Mouse (Mus musculus) heart, embryonic 12.5 days (tissue): Measurements from ENCODE around the gene Olfr157. TPM values are rescaled to one million over a fixed set of nuclear protein-coding genes. Genes with fewer than 3 reads are reported as not detected.
A peak's percentile ranks its signal among the peaks of the same experiment; 100 is the strongest.

Experiments used
- ATAC-seq: fragments of 200-750 bp; cut with Nextera tagmentation; 2 replicates; pipeline ENCODE4 v1.8.0; 2017; ENCODE audit warnings: moderate TSS enrichment, moderate library complexity; ENCODE audit not compliant: insufficient number of reproducible peaks, low FRiP score
- H3K27ac ChIP-seq: fragments of 300-500 bp; sonication (generic); 2 replicates; pipeline ENCODE4 v1.5.1; 2016; ENCODE audit warnings: mild to moderate bottlenecking, moderate library complexity; ENCODE audit not compliant: poor library complexity, severe bottlenecking
- H3K27me3 ChIP-seq: fragments of 300-500 bp; sonication (generic); replicated peaks from 2 replicates; pipeline ENCODE4 v1.6.1; 2016; ENCODE audit warnings: mild to moderate bottlenecking, moderate library complexity
- H3K36me3 ChIP-seq: fragments of 300-500 bp; sonication (generic); 2 replicates; pipeline ENCODE4 v1.6.1; 2016; ENCODE audit warnings: mild to moderate bottlenecking, moderate library complexity
- H3K4me1 ChIP-seq: fragments of 300-500 bp; sonication (generic); replicated peaks from 2 replicates; pipeline ENCODE4 v1.6.1; 2016; ENCODE audit warnings: mild to moderate bottlenecking
- H3K4me2 ChIP-seq: fragments of 300-500 bp; sonication (generic); 2 replicates; pipeline ENCODE4 v1.6.1; 2016; ENCODE audit warnings: mild to moderate bottlenecking, moderate library complexity
- H3K4me3 ChIP-seq: fragments of 300-500 bp; sonication (generic); 2 replicates; pipeline ENCODE4 v1.5.1; 2016; ENCODE audit warnings: mild to moderate bottlenecking
- H3K9ac ChIP-seq: fragments of 300-500 bp; sonication (generic); 2 replicates; pipeline ENCODE4 v1.6.1; 2016; ENCODE audit warnings: mild to moderate bottlenecking, moderate library complexity
- H3K9me3 ChIP-seq: fragments of 300-500 bp; sonication (generic); replicated peaks from 2 replicates; pipeline ENCODE4 v1.6.1; 2016; ENCODE audit warnings: mild to moderate bottlenecking, moderate library complexity
- WGBS: fragments of 180-500 bp; shearing (Covaris S2); methylation state at CpG from one replicate; pipeline ENCODE4 v1.1.7; 2016; 5-methylcytosine and 5-hydroxymethylcytosine counted together
- polyA plus RNA-seq: library from polyadenylated mRNA; unstranded; fragments of >200 nt; fragmentation: Nextera tagmentation; extraction: Ambion mirVana; gene quantifications from 2 replicates; pipeline ENCODE4 v1.2.1, GENCODE M21; 2016

Olfr157 gene
- polyA plus RNA-seq: not detected in 2 replicates

- no peaks in the 10 kb centered on the region for H3K36me3 ChIP-seq
- no peak within 1 kb of the TSS for H3K4me3 ChIP-seq
- H3K27me3 ChIP-seq: no peaks in the 10 kb centered on the region
- H3K9me3 ChIP-seq: peaks cover 4% of the 10 kb centered on the region
- 69% methylated on average over 1 of the region's 1 CpGs for WGBS
- peaks cover 10% of the 10 kb centered on the region for H3K4me1 ChIP-seq
- no peak within 1 kb of the TSS for H3K27ac ChIP-seq
- H3K9ac ChIP-seq: no peak within 1 kb of the TSS
- ATAC-seq: no peak
- H3K4me2 ChIP-seq: no peak within 1 kb of the TSS
These were observed at the start of gene Olfr157 for GRCm38 (mm10) chr4:43840101-43840500. Gene Olfr157 (minus strand): TSS chr4:43840201.

- no peaks in the 10 kb centered on the region for H3K36me3 ChIP-seq
These were observed 44.2 kb upstream of the Olfr157 start for GRCm38 (mm10) chr4:43884196-43884595.

GRCm38 (mm10) chr4:43879566-43879965, 39.6 kb upstream of the Olfr157 start:
- H3K27me3 ChIP-seq: no peaks in the 10 kb centered on the region
- no peaks in the 10 kb centered on the region for H3K9me3 ChIP-seq
- WGBS: 56% methylated on average over 6 of the region's 6 CpGs
- no peaks in the 10 kb centered on the region for H3K36me3 ChIP-seq
- no peak overlapping the region for H3K9ac ChIP-seq
- H3K4me3 ChIP-seq: no peak overlapping the region
- peaks cover 47% of the 10 kb centered on the region for H3K4me1 ChIP-seq
- H3K27ac ChIP-seq: no peak overlapping the region
- ATAC-seq: no peak
- H3K4me2 ChIP-seq: no peak overlapping the region

More at GRCm38 (mm10) chr4:43884196-43884595, 44.2 kb upstream of the Olfr157 start:
- Histone ChIP-seq H3K27ac (peak overlapping the region; percentile 81), H3K4me2 (peak overlapping the region; percentile 49), H3K9ac (no peak overlapping the region), H3K27me3 (no peaks in the 10 kb centered on the region), H3K4me1 (peaks cover 48% of the 10 kb centered on the region), H3K9me3 (no peaks in the 10 kb centered on the region), H3K4me3 (no peak overlapping the region)
- WGBS: 15% methylated on average over 4 of the region's 4 CpGs
- ATAC-seq: no peak

GRCm38 (mm10) chr4:43878121-43878776, 38.2 kb upstream of the Olfr157 start:
- H3K9me3 ChIP-seq: no peaks in the 10 kb centered on the region
- ATAC-seq: no peak
- no peak overlapping the region for H3K9ac ChIP-seq
- H3K27ac ChIP-seq: peak overlapping the region; percentile 80
- H3K4me1 ChIP-seq: peaks cover 37% of the 10 kb centered on the region
- no peaks in the 10 kb centered on the region for H3K27me3 ChIP-seq
- 21% methylated on average over 5 of the region's 5 CpGs for WGBS
- H3K4me3 ChIP-seq: no peak overlapping the region
- no peaks in the 10 kb centered on the region for H3K36me3 ChIP-seq
- peak overlapping the region; percentile 20; the same call in 1 of the 2 replicates for H3K4me2 ChIP-seq

GRCm38 (mm10) chr4:43877230-43877629, 37.2 kb upstream of the Olfr157 start:
- Histone ChIP-seq H3K4me2 (no peak overlapping the region), H3K36me3 (no peaks in the 10 kb centered on the region), H3K27ac (no peak overlapping the region), H3K4me3 (no peak overlapping the region), H3K4me1 (peaks cover 37% of the 10 kb centered on the region), H3K27me3 (no peaks in the 10 kb centered on the region), H3K9me3 (no peaks in the 10 kb centered on the region), H3K9ac (no peak overlapping the region)
- ATAC-seq: no peak
- WGBS: 84% methylated on average over 1 of the region's 1 CpGs

- Histone ChIP-seq H3K9ac (peak overlapping the region; percentile 89), H3K4me1 (peaks cover 37% of the 10 kb centered on the region), H3K27ac (peak overlapping the region; percentile 72; the same call in 1 of the 2 replicates), H3K36me3 (no peaks in the 10 kb centered on the region), H3K27me3 (no peaks in the 10 kb centered on the region), H3K4me3 (peak overlapping the region; percentile 99), H3K4me2 (peak overlapping the region; percentile 97), H3K9me3 (no peaks in the 10 kb centered on the region)
- whole genome bisulfite sequencing: under 1% methylated on average over 20 of the region's 20 CpGs
- peak; percentile 58 for ATAC-seq
These were observed 36.0 kb upstream of the Olfr157 start for GRCm38 (mm10) chr4:43875919-43876411.

- H3K9me3 ChIP-seq: no peaks in the 10 kb centered on the region
- peak; percentile 91 for ATAC-seq
- no peaks in the 10 kb centered on the region for H3K36me3 ChIP-seq
- no peaks in the 10 kb centered on the region for H3K27me3 ChIP-seq
- H3K27ac ChIP-seq: peak within 1 kb of the TSS; percentile 72
- H3K9ac ChIP-seq: peak within 1 kb of the TSS; percentile 89
- peaks cover 37% of the 10 kb centered on the region for H3K4me1 ChIP-seq
- WGBS: under 1% methylated on average over 70 of the region's 73 CpGs
- peak within 1 kb of the TSS; percentile 97 for H3K4me2 ChIP-seq
- H3K4me3 ChIP-seq: peak within 1 kb of the TSS; percentile 99
These were observed 35.3 kb upstream of the Olfr157 start, which contains the start of gene Reck for GRCm38 (mm10) chr4:43875160-43875918. Gene Reck (plus strand): TSS chr4:43875530.

GRCm38 (mm10) chr4:43874501-43874900, 34.5 kb upstream of the Olfr157 start:
- H3K4me1 ChIP-seq: peaks cover 32% of the 10 kb centered on the region
- ATAC-seq: no peak
- H3K27ac ChIP-seq: no peak overlapping the region
- peak overlapping the region; percentile 99; the same call in 1 of the 2 replicates for H3K4me3 ChIP-seq
- H3K4me2 ChIP-seq: peak overlapping the region; percentile 97
- H3K27me3 ChIP-seq: no peaks in the 10 kb centered on the region
- H3K9me3 ChIP-seq: no peaks in the 10 kb centered on the region
- H3K36me3 ChIP-seq: no peaks in the 10 kb centered on the region
- 48% methylated on average over 7 of the region's 7 CpGs for WGBS
- no peak overlapping the region; the same call in 1 of the 2 replicates for H3K9ac ChIP-seq

GRCm38 (mm10) chr4:43869821-43870220, 29.8 kb upstream of the Olfr157 start:
- H3K9me3 ChIP-seq: peaks cover 3% of the 10 kb centered on the region; the same call in 1 of the 2 replicates
- H3K9ac ChIP-seq: no peak overlapping the region
- no peaks in the 10 kb centered on the region for H3K27me3 ChIP-seq
- no peak overlapping the region for H3K4me2 ChIP-seq
- ATAC-seq: no peak
- no peaks in the 10 kb centered on the region for H3K36me3 ChIP-seq
- peaks cover 3% of the 10 kb centered on the region; the same call in 1 of the 2 replicates for H3K4me1 ChIP-seq
- no peak overlapping the region for H3K4me3 ChIP-seq
- H3K27ac ChIP-seq: no peak overlapping the region
- WGBS: 89% methylated on average over 10 of the region's 10 CpGs

GRCm38 (mm10) chr4:43863298-43863697, 23.3 kb upstream of the Olfr157 start:
- H3K36me3 ChIP-seq: no peaks in the 10 kb centered on the region

More at GRCm38 (mm10) chr4:43863298-43863697, 23.3 kb upstream of the Olfr157 start:
- 0 out of 2 replicates have a peak, but pooled peaks cover 3% of the 10 kb centered on the region for H3K9me3 ChIP-seq
- no peak overlapping the region for H3K9ac ChIP-seq
- no peak for ATAC-seq
- no peak overlapping the region for H3K4me2 ChIP-seq
- no peak overlapping the region for H3K4me3 ChIP-seq
- H3K27ac ChIP-seq: no peak overlapping the region
- peaks cover 6% of the 10 kb centered on the region for H3K4me1 ChIP-seq
- WGBS: 53% methylated on average over 4 of the region's 4 CpGs
- H3K27me3 ChIP-seq: no peaks in the 10 kb centered on the region
